Mouse (Mus musculus): Measurements from ENCODE around the gene Nufip2.
"Not testable (repeated sequence)": the region's sequence is repeated elsewhere in the genome, so short reads cannot be mapped to it uniquely, and the experiment has no call there.

GRCm38 (mm10) chr11:77747103-77747502, 61.1 kb downstream of the Nufip2 start:
- TF ChIP-seq CTCF, EP300 (IDR thresholded peaks at IDR 0.05; ENCODE audit: low read depth): not testable (repeated sequence)
